Mouse (Mus musculus): ENCODE measurements at regions not wholly inside any gene's neighbourhood (a gene's known extent, or its start where the extent isn't known, plus 50 kb on each side); places are given as distances from the start of the nearest gene placed in this dataset.
"Not testable (repeated sequence)": the region's sequence is repeated elsewhere in the genome, so short reads cannot be mapped to it uniquely, and the experiment has no call there.

DNA sequence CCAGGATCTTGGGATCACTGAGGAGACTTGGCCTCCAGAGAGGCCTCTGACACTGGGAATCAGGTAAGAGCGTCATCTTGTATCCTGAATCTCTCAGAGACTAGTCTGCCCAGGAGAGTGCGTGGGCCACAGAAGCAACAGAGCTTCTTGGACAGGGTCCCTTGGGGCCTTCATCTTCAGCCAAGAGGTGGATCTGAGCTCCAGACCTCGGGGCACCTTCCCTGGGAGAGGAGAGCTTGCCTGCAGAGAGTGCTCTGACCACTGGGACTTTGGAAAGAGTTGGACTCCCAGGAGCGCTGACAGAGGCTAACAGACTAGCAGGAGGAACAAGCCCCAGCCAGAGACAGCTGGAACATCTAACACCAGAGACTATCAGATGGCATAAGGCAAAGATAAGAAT is 73.9 kb upstream of the Gm15319 start:
- peak; percentile 0 for DNase-seq (ENCODE audit: low spot score)

DNA sequence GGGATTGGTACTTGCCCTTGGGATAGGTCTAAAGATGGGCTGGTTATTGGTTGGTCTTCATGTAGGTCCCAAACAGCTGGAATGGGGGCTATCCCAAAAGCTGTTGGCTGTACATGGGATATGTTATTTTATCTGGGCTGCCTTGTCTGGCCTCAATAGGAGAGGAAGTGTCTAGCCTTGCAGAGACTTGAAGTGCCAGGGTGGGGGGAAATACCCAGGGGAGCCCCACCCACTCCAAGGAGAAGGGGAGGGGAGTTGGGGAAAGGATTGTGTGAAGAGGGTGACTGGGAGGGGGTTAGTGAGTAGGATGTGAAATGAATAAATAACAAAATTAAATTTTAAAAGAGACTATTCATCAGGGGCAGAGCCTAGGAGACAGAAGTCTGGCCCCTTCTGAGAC is 70.2 kb upstream of the Gm15319 start:
- DNase-seq (ENCODE audit: low spot score) = not testable (repeated sequence)

DNA sequence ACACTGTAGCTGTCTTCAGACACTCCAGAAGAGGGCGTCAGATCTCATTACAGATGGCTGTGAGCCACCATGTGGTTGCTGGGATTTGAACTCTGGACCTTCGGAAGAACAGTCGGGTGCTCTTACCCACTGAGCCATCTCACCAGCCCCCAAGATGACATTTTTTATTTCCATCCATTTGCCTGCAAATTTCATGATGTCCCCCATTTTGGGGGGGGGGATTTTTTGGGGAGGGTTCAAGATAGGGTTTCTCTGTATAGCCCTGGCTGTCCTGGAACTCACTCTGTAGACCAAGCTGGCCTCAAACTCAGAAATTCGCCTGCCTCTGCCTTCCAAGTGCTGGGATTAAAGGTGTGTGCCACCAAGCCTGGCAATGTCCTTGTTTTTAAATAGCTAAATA is 66.5 kb upstream of the Gm15319 start:
- not testable (repeated sequence) for DNase-seq (ENCODE audit: low spot score)

DNA sequence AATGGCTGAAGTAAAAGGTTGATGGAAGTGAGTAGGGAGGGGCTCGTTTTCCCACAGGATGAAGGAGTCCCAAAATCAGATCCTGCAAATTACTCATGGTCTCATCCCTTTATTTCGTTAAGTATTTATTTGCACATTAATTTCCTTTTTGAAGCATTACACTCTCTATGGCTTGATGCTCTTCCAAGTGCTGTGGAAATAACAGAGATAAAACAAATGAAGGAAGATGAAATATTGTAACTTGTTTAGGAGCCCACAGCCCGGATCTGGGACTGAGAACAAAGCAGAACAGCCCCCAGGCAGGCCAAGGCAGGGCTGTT is 61.9 kb upstream of the Gm15319 start:
- not testable (repeated sequence) for DNase-seq (ENCODE audit: low spot score)

DNA sequence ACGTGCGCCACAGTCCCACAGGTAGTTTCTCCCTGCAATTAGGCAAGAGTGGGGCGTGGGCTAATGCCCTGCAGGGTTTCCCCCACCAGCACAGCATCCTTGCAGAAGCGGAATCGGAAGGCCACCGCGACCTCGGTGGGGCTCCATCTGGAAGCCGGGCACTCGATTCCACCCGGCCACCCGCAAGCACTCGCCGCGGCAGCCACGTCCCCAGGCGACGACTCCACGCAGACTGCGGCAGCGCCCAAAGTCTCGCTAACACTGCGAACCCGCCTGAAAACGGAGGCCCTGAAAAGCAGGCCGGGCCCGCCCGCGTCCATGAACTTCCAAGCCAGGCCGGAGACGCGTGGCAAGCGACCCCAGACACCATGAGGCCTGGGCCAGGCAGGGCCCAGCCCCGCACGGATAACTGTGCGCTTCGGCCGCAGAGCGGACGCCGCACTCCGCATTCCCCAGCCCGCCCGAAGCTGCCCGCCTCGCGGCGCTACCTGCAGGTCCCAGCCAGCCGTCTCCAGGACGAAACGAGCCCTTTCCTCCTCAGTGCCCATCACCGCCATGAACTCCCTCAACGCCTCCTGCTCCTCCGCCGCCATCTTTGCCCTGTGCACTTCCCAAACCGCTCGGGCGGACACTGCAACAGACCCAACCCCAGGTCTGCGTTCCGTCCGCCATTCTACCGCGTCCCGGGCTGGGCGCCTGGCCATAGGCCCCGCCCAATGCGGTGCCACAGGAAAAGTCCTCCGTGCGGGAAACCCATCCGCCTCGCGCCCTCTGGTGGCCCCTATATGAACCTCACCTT is 61.3 kb upstream of the Gm15319 start:
- DNase-seq (ENCODE audit: low spot score) = not testable (repeated sequence)

DNA sequence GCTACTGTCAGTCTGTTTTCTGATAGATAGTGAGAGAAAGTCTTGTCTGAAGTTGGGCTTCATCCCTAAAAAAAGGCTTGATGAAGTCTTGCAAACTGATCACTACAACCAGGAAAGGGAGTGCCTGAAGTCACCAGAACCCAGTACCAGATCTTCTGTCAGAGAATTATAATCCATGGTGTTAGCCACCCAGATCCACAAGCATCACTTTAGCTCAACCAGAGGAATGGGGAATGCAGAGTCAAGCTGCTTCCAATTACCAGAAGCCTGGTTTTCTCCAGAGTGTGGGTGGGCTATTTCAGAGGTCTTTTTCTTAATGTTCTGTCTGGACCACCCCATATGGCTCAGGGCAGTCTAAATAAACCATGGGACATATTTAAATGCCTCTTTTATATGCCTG is 57.8 kb upstream of the Gm15319 start:
- DNase-seq (ENCODE audit: low spot score) = not testable (repeated sequence)

Data from yolk sac, embryonic 10.5 days (tissue).